Mouse (Mus musculus) ES-Bruce4 (cell line): ENCODE data around the gene Agl. TPM values are rescaled to one million over a fixed set of nuclear protein-coding genes. Genes with fewer than 3 reads are reported as not detected.

Source experiments
- H3K27ac ChIP-seq: 2 replicates; pipeline ENCODE4 v1.5.1; 2012; ENCODE audit warnings: low read length, inconsistent platforms; ENCODE audit not compliant: insufficient read depth
- H3K27me3 ChIP-seq: 2 replicates; pipeline ENCODE4 v1.6.1; 2012; ENCODE audit warnings: mild to moderate bottlenecking, low read length, inconsistent platforms; ENCODE audit not compliant: control insufficient read depth, poor library complexity, insufficient read depth, severe bottlenecking
- H3K36me3 ChIP-seq: 2 replicates; pipeline ENCODE4 v1.6.1; 2012; ENCODE audit warnings: inconsistent platforms, mild to moderate bottlenecking, low read length, moderate library complexity; ENCODE audit not compliant: control insufficient read depth, poor library complexity, insufficient read depth, severe bottlenecking
- H3K4me1 ChIP-seq: one replicate; pipeline ENCODE4 v1.8.1; 2011; ENCODE audit warnings: low read length; ENCODE audit not compliant: control insufficient read depth, insufficient read depth
- H3K4me3 ChIP-seq: 2 replicates; pipeline ENCODE4 v1.5.1; 2011; ENCODE audit warnings: low read depth, mild to moderate bottlenecking, low read length
- H3K9ac ChIP-seq: 2 replicates; pipeline ENCODE4 v1.6.1; 2012; ENCODE audit warnings: low read depth, mild to moderate bottlenecking, inconsistent platforms; ENCODE audit not compliant: poor library complexity, severe bottlenecking
- H3K9me3 ChIP-seq: replicated peaks from 2 replicates; pipeline ENCODE4 v1.6.1; 2012; ENCODE audit warnings: mild to moderate bottlenecking, low read length, inconsistent platforms; ENCODE audit not compliant: control insufficient read depth, poor library complexity, insufficient read depth, severe bottlenecking
- CTCF ChIP-seq: IDR thresholded peaks from one replicate; pipeline ENCODE4 v1.8.1; 2011; ENCODE audit warnings: low read depth, low read length
- EP300 ChIP-seq: IDR thresholded peaks from 2 replicates; pipeline ENCODE4 v1.6.1; 2011; ENCODE audit warnings: low read depth, low read length; ENCODE audit not compliant: insufficient read depth
- POLR2A ChIP-seq: IDR thresholded peaks from one replicate; pipeline ENCODE4 v1.8.1; 2011; ENCODE audit warnings: low read length; ENCODE audit not compliant: insufficient read depth
- polyA plus RNA-seq: library from polyadenylated mRNA; stranded (reverse); fragments of >200 nt; gene quantifications from 2 replicates; pipeline ENCODE4 v1.2.4, GENCODE M21; 2011; ENCODE audit warnings: low read depth; ENCODE audit not compliant: missing spikeins, insufficient read depth, insufficient read length

Gene Agl
- polyA plus RNA-seq, 1 experiment, result 15.2 TPM

GRCm38 (mm10) chr3:116705637-116706204 is 102.2 kb downstream of the Agl start:
- H3K4me3 ChIP-seq, result no peak overlapping the region
- no peaks in the 10 kb centered on the region; the same call in 1 of the 2 replicates for H3K36me3 ChIP-seq
- no peak overlapping the region for H3K9ac ChIP-seq
- peaks cover 2% of the 10 kb centered on the region for H3K4me1 ChIP-seq
- no peaks in the 10 kb centered on the region for H3K27me3 ChIP-seq
- no peaks in the 10 kb centered on the region for H3K9me3 ChIP-seq
- H3K27ac ChIP-seq, result no peak overlapping the region
- TF ChIP-seq EP300 (no peak), CTCF (no peak), POLR2A (no peak)

GRCm38 (mm10) chr3:116703835-116704234 is 104.1 kb downstream of the Agl start:
- peaks cover 2% of the 10 kb centered on the region for H3K4me1 ChIP-seq
- TF ChIP-seq CTCF (no peak), EP300 (no peak), POLR2A (no peak)
- no peaks in the 10 kb centered on the region; the same call in 1 of the 2 replicates for H3K36me3 ChIP-seq
- H3K9me3 ChIP-seq, result no peaks in the 10 kb centered on the region
- no peaks in the 10 kb centered on the region for H3K27me3 ChIP-seq
- no peak overlapping the region for H3K4me3 ChIP-seq
- H3K9ac ChIP-seq, result no peak overlapping the region
- peak overlapping the region; percentile 33; the same call in 1 of the 2 replicates for H3K27ac ChIP-seq

GRCm38 (mm10) chr3:116702647-116703272 is 105.2 kb downstream of the Agl start:
- peaks cover 2% of the 10 kb centered on the region for H3K4me1 ChIP-seq
- no peak for TF ChIP-seq EP300
- TF ChIP-seq CTCF, result no peak
- TF ChIP-seq POLR2A, result no peak
- no peak overlapping the region for H3K9ac ChIP-seq
- H3K36me3 ChIP-seq, result no peaks in the 10 kb centered on the region; the same call in 1 of the 2 replicates
- no peak overlapping the region for H3K27ac ChIP-seq
- no peak overlapping the region for H3K4me3 ChIP-seq
- H3K9me3 ChIP-seq, result no peaks in the 10 kb centered on the region
- H3K27me3 ChIP-seq, result no peaks in the 10 kb centered on the region

GRCm38 (mm10) chr3:116701601-116702000 is 106.4 kb downstream of the Agl start:
- H3K4me3 ChIP-seq, result no peak overlapping the region
- no peaks in the 10 kb centered on the region; the same call in 1 of the 2 replicates for H3K36me3 ChIP-seq
- H3K27me3 ChIP-seq, result no peaks in the 10 kb centered on the region
- no peak overlapping the region for H3K9ac ChIP-seq
- no peak overlapping the region for H3K27ac ChIP-seq
- peaks cover 2% of the 10 kb centered on the region for H3K4me1 ChIP-seq
- TF ChIP-seq POLR2A, result no peak
- TF ChIP-seq CTCF, result no peak
- no peak for TF ChIP-seq EP300
- H3K9me3 ChIP-seq, result no peaks in the 10 kb centered on the region

GRCm38 (mm10) chr3:116698786-116699185 is 109.2 kb downstream of the Agl start:
- Histone ChIP-seq H3K9ac (no peak overlapping the region), H3K4me3 (no peak overlapping the region), H3K9me3 (no peaks in the 10 kb centered on the region), H3K36me3 (no peaks in the 10 kb centered on the region; the same call in 1 of the 2 replicates), H3K4me1 (no peaks in the 10 kb centered on the region), H3K27ac (no peak overlapping the region), H3K27me3 (no peaks in the 10 kb centered on the region)
- TF ChIP-seq CTCF (no peak), EP300 (no peak), POLR2A (no peak)

GRCm38 (mm10) chr3:116695666-116695985 is 112.3 kb downstream of the Agl start:
- Histone ChIP-seq H3K4me1 (no peaks in the 10 kb centered on the region), H3K9me3 (no peaks in the 10 kb centered on the region), H3K36me3 (no peaks in the 10 kb centered on the region; the same call in 1 of the 2 replicates), H3K27me3 (no peaks in the 10 kb centered on the region), H3K4me3 (no peak overlapping the region), H3K27ac (no peak overlapping the region), H3K9ac (no peak overlapping the region)
- TF ChIP-seq EP300, result no peak
